Mouse (Mus musculus): ENCODE results near the gene Gigyf1. TPM values are rescaled to one million over a fixed set of nuclear protein-coding genes. Genes with fewer than 3 reads are reported as not detected.

Gigyf1 gene
- polyA plus RNA-seq (2012; rRNA removed): 5.3 and 7.3 TPM in 2 replicates

DNA sequence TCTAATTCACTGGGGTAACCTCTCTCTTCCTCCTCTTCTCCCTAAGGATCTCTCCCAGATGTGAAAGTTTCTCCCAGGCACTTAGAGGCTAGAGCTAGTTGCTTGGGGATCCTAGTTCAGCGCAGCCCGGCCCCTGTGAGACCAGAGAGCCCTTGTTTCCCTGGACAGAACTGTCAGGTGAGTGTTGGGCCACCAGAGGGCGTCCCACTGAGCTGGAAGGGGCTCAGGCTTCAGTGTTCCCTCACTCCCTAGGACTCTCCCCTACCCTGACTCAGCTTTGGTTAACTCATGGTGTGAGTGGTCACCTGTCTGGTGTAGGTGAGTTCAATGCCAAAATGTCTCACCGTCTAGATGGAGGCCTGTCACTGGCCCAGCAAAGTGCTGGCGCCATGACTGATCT, at the start of gene Gigyf1:
Gigyf1 (plus strand) TSS at position 113 of the 400 bp plus-strand sequence.

DNA sequence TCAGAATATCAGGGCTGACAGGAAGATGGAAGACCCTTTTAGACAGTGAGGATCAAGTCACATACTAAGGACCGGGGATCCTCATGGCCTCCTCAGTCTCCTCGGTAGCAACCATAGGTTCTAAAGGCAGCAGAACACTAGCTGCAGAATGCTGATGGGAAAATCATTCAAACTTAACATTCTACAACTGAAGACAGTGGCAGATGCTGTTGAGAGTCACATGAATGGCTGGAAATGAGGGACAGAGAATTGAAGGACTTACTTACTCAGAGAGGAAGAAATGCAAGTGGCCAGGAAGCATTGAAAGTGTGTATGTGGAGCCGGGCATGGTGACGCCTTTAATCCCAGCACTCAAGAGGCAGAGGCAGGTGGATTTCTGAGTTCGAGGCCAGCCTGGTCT, 41.4 kb upstream of the Gigyf1 start, which contains the start of gene Zan:
Zan (minus strand) TSS at position 101 of the 400 bp plus-strand sequence.

DNA sequence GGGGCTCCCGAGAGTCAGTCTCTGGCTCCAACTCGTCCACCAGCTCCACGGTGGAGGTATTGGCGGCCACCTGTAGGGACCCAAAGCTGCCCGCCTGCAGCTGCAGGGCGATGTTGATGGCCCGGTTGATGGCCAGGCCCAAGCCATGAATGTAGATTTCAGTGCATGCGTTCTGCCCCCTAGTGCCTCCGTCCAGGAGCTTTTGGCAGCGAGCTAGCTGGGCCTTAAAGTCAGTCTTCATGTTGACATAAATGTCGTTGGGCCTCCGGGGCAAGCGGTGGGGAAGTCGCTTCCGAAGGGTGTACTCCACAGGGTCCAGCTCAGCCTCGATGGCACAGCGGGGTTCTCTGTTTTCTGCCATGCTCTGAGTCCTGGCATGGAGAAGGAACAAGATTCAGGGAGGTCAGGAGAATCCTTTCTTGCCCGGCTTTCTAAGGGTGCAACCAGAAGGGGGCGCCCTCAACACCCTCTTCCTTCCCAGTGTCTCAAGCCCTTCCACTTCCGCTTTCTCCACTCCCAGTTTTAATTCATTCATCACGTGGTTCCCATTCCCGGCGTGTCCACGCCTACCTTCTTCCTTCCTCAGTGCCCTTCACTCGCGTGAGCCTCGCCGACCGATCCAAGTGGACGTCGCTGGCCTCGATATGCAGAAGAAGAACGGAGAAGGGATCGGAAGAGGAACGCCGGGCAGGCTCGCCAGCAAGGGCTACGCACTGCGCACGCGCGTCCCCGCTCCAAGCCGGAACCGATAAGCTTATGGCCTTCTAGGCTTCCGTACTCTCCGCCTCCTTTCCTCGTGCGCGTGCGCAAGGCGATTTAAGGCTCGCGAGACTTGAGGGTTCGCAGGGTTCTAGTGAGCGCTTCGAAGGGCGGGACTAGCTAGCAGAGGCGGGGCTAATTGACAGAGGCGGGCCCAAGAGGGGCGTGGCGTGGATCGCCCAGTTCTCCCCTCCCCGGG, 16.4 kb upstream of the Gigyf1 start, which contains the start of gene Pop7:
Pop7 (minus strand) TSS at position 810 of the 958 bp plus-strand sequence.

DNA sequence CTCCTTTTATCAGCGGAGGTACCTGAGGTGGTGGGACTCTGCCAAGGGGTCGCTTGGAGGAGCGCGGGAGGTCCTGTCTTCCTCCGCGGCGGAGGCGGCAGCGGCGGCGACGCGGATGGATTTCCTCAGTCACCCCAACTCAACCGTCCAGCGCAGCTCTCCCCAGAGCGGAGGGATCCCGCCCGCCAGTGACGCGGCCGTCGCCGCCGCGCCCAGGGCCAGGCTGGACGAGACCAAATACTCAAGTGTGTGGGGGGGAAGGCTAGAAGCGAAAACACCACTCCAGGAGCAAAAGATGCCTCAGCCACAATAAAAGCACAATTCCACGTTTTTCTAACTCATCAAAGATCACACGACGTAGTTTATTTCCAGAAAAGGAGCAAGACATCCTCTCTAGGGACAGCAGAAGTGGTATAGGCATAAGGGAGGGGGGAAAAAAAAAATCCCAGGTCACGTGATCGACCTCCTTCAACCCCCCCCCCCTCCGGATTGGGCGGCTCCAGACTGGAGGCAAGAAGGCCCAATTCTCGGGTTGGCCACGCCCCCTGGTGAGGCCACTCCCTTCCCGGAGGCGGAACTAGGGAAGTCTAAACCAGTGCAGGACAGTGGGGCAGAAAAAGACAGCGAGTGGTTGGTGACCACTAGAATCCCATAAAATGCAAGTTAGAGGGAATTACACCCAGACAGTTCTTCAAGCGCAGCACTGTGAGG, 14.9 kb downstream of the Gigyf1 start, which contains the start of the genes Epo and Gnb2:
Epo (minus strand) TSS at position 126 of the 711 bp plus-strand sequence.
Gnb2 (minus strand) TSS at position 394 of the 711 bp plus-strand sequence.

DNA sequence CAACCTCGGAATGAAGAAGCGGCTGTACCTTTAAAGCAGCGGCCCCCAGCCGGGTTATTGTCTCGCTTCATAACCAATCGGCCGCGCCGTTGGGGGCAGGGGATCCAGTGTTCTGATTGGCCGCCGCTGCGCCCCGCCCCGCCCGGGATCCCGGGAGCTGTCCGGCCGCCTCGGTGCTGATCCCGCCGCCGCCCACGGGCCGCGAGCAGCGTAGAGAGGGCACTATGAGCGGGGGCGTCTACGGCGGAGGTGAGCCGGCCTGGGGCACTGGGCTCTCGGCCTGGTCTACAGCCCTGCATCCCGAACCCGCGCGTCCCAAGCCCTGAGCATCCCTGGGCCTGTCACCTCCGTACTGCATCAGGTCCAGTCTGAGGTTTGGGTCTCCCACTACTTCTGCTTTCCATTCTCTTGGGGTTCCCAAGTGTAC, 35.1 kb downstream of the Gigyf1 start, which contains the start of gene Actl6b:
Actl6b (plus strand) TSS at position 107 of the 427 bp plus-strand sequence.

DNA sequence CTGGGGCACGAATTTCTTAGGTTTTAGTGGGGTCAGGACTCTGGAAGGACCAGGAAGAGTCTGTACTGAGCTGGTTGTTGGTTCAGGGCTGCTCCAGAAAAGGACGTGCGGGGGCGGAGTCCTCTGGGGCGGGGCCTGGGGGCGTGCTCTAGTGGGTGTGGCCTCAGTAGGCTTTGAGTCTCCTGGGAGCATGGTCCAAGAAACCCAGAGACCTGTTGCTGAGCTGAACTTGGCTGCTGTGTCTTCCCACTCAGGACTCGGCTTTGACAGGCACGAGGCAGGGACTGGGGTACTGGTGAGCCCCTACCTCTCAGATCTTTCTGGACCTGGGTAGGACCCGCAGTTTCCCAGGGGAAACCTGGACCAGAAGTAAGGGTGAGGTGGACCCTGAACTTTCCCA, 51.3 kb downstream of the Gigyf1 start, which contains the start of gene Tfr2:
Tfr2 (plus strand) TSS at position 176 of the 400 bp plus-strand sequence.

Other genes with a start within 250 kb of the Gigyf1 start
- gene Ache, start 231.0 kb upstream of the Gigyf1 start, polyA plus RNA-seq (2012; rRNA removed): 7.5 and 9.8 TPM in 2 replicates
- gene Ufsp1, start 223.9 kb upstream of the Gigyf1 start, polyA plus RNA-seq (2012; rRNA removed): 5.0 and 5.8 TPM in 2 replicates
- 53.3 and 69.7 TPM in 2 replicates for gene Srrt, start 210.9 kb upstream of the Gigyf1 start, polyA plus RNA-seq (2012; rRNA removed)
- 8.9 and 9.3 TPM in 2 replicates for gene Trip6, start 204.1 kb upstream of the Gigyf1 start, polyA plus RNA-seq (2012; rRNA removed)
- 3.7 and 4.4 TPM in 2 replicates for gene Slc12a9, start 185.0 kb upstream of the Gigyf1 start, polyA plus RNA-seq (2012; rRNA removed)
- gene Ephb4, start 168.4 kb upstream of the Gigyf1 start, polyA plus RNA-seq (2012; rRNA removed): 10.1 and 13.1 TPM in 2 replicates
- 0.07 and 0.09 TPM in 2 replicates for gene Zan, start 41.5 kb upstream of the Gigyf1 start, polyA plus RNA-seq (2012; rRNA removed)
- gene Pop7, start 16.0 kb upstream of the Gigyf1 start, polyA plus RNA-seq (2012; rRNA removed): 16.7 and 18.2 TPM in 2 replicates
- gene Epo, start 14.7 kb downstream of the Gigyf1 start, polyA plus RNA-seq (2012; rRNA removed): 0.21 and 0.31 TPM in 2 replicates
- gene Gnb2, start 15.0 kb downstream of the Gigyf1 start, polyA plus RNA-seq (2012; rRNA removed): 221 and 236 TPM in 2 replicates
- 0.03 TPM in 1 of 2 replicates, not detected in the other for gene Actl6b, start 35.0 kb downstream of the Gigyf1 start, polyA plus RNA-seq (2012; rRNA removed)
- gene Tfr2, start 51.3 kb downstream of the Gigyf1 start, polyA plus RNA-seq (2012; rRNA removed): 93.7 and 104 TPM in 2 replicates
- 21.8 and 24.5 TPM in 2 replicates for gene Mospd3, start 82.5 kb downstream of the Gigyf1 start, polyA plus RNA-seq (2012; rRNA removed)
- 15.0 and 17.2 TPM in 2 replicates for gene Pcolce, start 95.2 kb downstream of the Gigyf1 start, polyA plus RNA-seq (2012; rRNA removed)
- 0.06 and 0.07 TPM in 2 replicates for gene Fbxo24, start 110.5 kb downstream of the Gigyf1 start, polyA plus RNA-seq (2012; rRNA removed)
- 14.4 and 18.0 TPM in 2 replicates for gene Lrch4, start 110.6 kb downstream of the Gigyf1 start, polyA plus RNA-seq (2012; rRNA removed)
- gene Gm20605, start 110.6 kb downstream of the Gigyf1 start, polyA plus RNA-seq (2012; rRNA removed): 4.7 and 6.0 TPM in 2 replicates
- 17.2 and 17.3 TPM in 2 replicates for gene Sap25, start 122.8 kb downstream of the Gigyf1 start, polyA plus RNA-seq (2012; rRNA removed)
- gene Irs3, start 127.2 kb downstream of the Gigyf1 start, polyA plus RNA-seq (2012; rRNA removed): 0.05 and 0.07 TPM in 2 replicates
- gene Agfg2, start 166.2 kb downstream of the Gigyf1 start, polyA plus RNA-seq (2012; rRNA removed): 19.2 and 20.4 TPM in 2 replicates
- 1.2 and 1.6 TPM in 2 replicates for gene Nyap1, start 223.1 kb downstream of the Gigyf1 start, polyA plus RNA-seq (2012; rRNA removed)
- gene Tsc22d4, start 227.2 kb downstream of the Gigyf1 start, polyA plus RNA-seq (2012; rRNA removed): 25.1 and 29.8 TPM in 2 replicates